Mouse (Mus musculus): ENCODE measurements around the gene Sept10. TPM values are rescaled to one million over a fixed set of nuclear protein-coding genes. Genes with fewer than 3 reads are reported as not detected.

The Sept10 gene
- polyA plus RNA-seq (2016; fragmentation: Nextera tagmentation; extraction: Ambion mirVana): 21.9 and 22.1 TPM in 2 replicates

GRCm38 (mm10) chr10:59221473-59222270, at the start of gene Sept10, which contains the start of gene Sowahc:
Sept10 (minus strand) TSS chr10:59221847.
Sowahc (plus strand) TSS chr10:59221953.
- H3K36me3 ChIP-seq: no peaks in the 10 kb centered on the region
- peak within 1 kb of the TSS; percentile 95 for H3K27ac ChIP-seq (replicated peaks)
- H3K9me3 ChIP-seq: no peaks in the 10 kb centered on the region
- peak; percentile 96 for ATAC-seq (ENCODE audit: low FRiP score, low read depth)
- WGBS: under 1% methylated on average over 79 of the region's 84 CpGs
- H3K4me1 ChIP-seq: peaks cover 29% of the 10 kb centered on the region
- H3K4me3 ChIP-seq: peak within 1 kb of the TSS; percentile 78
- peak within 1 kb of the TSS; percentile 89 for H3K9ac ChIP-seq (replicated peaks)
- H3K27me3 ChIP-seq: no peaks in the 10 kb centered on the region; the same call in 1 of the 2 replicates
- H3K4me2 ChIP-seq (replicated peaks): peak within 1 kb of the TSS; percentile 99

GRCm38 (mm10) chr10:59268754-59269153, 47.1 kb upstream of the Sept10 start:
- no peak overlapping the region for H3K27ac ChIP-seq (replicated peaks)
- no peaks in the 10 kb centered on the region for H3K27me3 ChIP-seq
- no peak overlapping the region for H3K4me3 ChIP-seq
- no peak overlapping the region for H3K9ac ChIP-seq (replicated peaks)
- H3K4me1 ChIP-seq: no peaks in the 10 kb centered on the region
- H3K36me3 ChIP-seq: no peaks in the 10 kb centered on the region
- ATAC-seq (ENCODE audit: low FRiP score, low read depth): no peak
- H3K9me3 ChIP-seq: no peaks in the 10 kb centered on the region
- 34% methylated on average over 3 of the region's 3 CpGs for WGBS
- no peak overlapping the region for H3K4me2 ChIP-seq (replicated peaks)

DNA sequence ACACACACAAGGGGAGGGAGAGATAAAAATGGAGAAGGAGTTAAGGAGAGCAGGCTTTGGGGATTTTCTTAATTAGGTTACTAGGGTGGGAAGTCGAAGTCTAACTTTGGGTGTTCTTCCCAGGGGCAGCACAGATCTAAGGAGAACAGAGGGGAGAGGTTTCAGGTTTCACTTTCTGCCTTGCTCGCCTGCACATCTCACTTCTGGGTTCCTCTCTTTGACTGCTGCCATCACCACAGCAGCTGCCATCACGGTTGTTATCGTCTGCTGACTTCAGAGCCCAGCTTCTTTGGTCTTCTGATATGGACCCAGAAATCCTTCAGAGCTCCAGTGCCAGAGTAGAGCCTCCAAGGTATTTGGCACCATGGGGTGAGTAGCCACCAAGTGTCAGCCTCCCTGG, 46.5 kb upstream of the Sept10 start:
- Histone ChIP-seq H3K9ac (replicated peaks) (no peak overlapping the region), H3K27me3 (no peaks in the 10 kb centered on the region), H3K9me3 (no peaks in the 10 kb centered on the region), H3K36me3 (no peaks in the 10 kb centered on the region), H3K4me1 (no peaks in the 10 kb centered on the region), H3K4me3 (no peak overlapping the region), H3K4me2 (replicated peaks) (no peak overlapping the region), H3K27ac (replicated peaks) (no peak overlapping the region)
- no peak for ATAC-seq (ENCODE audit: low FRiP score, low read depth)
- 67% methylated on average over 4 of the region's 4 CpGs for WGBS

GRCm38 (mm10) chr10:59267275-59267674, 45.6 kb upstream of the Sept10 start:
- H3K27ac ChIP-seq (replicated peaks): no peak overlapping the region
- ATAC-seq (ENCODE audit: low FRiP score, low read depth): no peak
- H3K27me3 ChIP-seq: no peaks in the 10 kb centered on the region
- H3K4me2 ChIP-seq (replicated peaks): no peak overlapping the region
- WGBS: 94% methylated on average over 2 of the region's 2 CpGs
- H3K9me3 ChIP-seq: no peaks in the 10 kb centered on the region
- H3K36me3 ChIP-seq: no peaks in the 10 kb centered on the region
- H3K4me3 ChIP-seq: no peak overlapping the region
- 0 out of 2 replicates have a peak, but pooled peaks cover 1% of the 10 kb centered on the region for H3K4me1 ChIP-seq
- H3K9ac ChIP-seq (replicated peaks): no peak overlapping the region

DNA sequence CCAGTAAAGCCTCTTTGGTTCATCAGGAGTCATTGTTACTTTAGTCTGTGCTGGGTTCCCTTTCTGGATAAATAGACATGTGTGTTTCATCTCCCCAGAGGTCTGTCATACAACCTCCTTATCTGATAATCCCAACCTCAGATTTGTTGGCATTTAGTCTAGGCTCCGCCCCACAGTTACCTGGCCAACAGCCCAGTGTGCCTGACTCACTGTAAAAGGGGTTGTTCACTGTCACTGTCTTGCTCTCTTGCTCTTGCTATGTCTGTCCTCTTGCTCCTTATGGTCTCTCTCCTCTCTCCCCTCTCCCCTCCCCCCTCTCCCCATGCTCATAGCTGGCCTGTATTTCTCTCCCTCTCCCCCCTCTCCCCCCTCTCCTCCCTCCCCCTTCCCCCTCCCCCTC, 44.5 kb upstream of the Sept10 start:
- H3K9me3 ChIP-seq: no peaks in the 10 kb centered on the region
- H3K27ac ChIP-seq (replicated peaks): no peak overlapping the region
- no peaks in the 10 kb centered on the region for H3K27me3 ChIP-seq
- peaks cover 9% of the 10 kb centered on the region for H3K4me1 ChIP-seq
- no peak overlapping the region for H3K4me2 ChIP-seq (replicated peaks)
- 88% methylated on average over 1 of the region's 1 CpGs for WGBS
- no peaks in the 10 kb centered on the region for H3K36me3 ChIP-seq
- no peak for ATAC-seq (ENCODE audit: low FRiP score, low read depth)
- H3K9ac ChIP-seq (replicated peaks): no peak overlapping the region
- H3K4me3 ChIP-seq: no peak overlapping the region

DNA sequence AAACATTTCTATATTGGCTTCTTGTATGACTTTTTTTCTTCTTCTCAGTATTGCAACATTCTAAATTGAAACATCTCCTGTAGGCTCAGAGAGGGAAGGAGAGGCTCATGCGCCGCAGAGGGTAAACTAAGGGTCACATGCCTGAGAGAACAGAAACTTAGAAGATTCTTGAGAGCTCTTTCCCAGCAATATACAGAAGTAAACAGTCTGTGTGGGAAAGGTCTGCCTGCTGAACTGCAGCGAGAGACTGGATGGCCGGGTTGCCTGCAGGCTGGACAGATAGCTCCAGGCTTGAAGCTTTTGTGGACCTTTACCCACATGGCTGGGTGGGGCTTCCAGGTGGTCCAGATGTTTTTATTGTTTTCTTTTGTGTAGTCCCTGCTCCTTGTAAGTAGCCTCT, 44.0 kb upstream of the Sept10 start:
- H3K9ac ChIP-seq (replicated peaks): no peak overlapping the region
- ATAC-seq (ENCODE audit: low FRiP score, low read depth): no peak
- H3K9me3 ChIP-seq: no peaks in the 10 kb centered on the region

GRCm38 (mm10) chr10:59265067-59265466, 43.4 kb upstream of the Sept10 start:
- no peak overlapping the region for H3K9ac ChIP-seq (replicated peaks)
- H3K4me3 ChIP-seq: no peak overlapping the region
- H3K27ac ChIP-seq (replicated peaks): no peak overlapping the region
- 80% methylated on average over 7 of the region's 7 CpGs for WGBS
- no peaks in the 10 kb centered on the region for H3K9me3 ChIP-seq
- no peak overlapping the region for H3K4me2 ChIP-seq (replicated peaks)
- H3K36me3 ChIP-seq: no peaks in the 10 kb centered on the region
- H3K27me3 ChIP-seq: no peaks in the 10 kb centered on the region
- ATAC-seq (ENCODE audit: low FRiP score, low read depth): no peak
- H3K4me1 ChIP-seq: peaks cover 9% of the 10 kb centered on the region

More for the DNA sequence above, 44.0 kb upstream of the Sept10 start:
- H3K36me3 ChIP-seq: no peaks in the 10 kb centered on the region
- 69% methylated on average over 4 of the region's 4 CpGs for WGBS
- H3K27me3 ChIP-seq: no peaks in the 10 kb centered on the region
- no peak overlapping the region for H3K4me2 ChIP-seq (replicated peaks)
- H3K4me3 ChIP-seq: no peak overlapping the region
- peaks cover 9% of the 10 kb centered on the region for H3K4me1 ChIP-seq
- no peak overlapping the region for H3K27ac ChIP-seq (replicated peaks)

DNA sequence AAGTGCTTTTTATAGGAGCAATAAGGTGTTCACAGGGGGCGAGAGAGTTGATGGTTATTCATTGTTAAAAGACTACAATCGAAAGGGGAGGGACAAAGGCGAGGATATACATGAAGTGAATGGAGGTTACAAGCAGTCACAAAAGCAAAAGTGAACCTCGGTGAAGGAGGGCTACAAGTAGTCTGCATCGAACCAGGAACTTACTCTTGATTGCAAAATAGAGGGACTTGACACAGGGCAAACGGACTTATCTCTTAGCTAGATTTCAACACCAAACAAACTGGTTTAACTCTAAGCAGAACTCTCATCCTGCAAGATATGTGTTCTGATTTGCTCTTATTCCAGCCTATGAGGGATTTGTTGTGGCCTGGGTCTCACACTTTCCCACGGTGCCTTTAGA, 41.3 kb upstream of the Sept10 start:
- Histone ChIP-seq H3K4me3 (no peak overlapping the region), H3K9ac (replicated peaks) (no peak overlapping the region), H3K27ac (replicated peaks) (no peak overlapping the region), H3K4me1 (peaks cover 9% of the 10 kb centered on the region), H3K27me3 (no peaks in the 10 kb centered on the region), H3K4me2 (replicated peaks) (no peak overlapping the region), H3K9me3 (no peaks in the 10 kb centered on the region), H3K36me3 (no peaks in the 10 kb centered on the region)
- no peak for ATAC-seq (ENCODE audit: low FRiP score, low read depth)
- 76% methylated on average over 7 of the region's 7 CpGs for WGBS

GRCm38 (mm10) chr10:59262021-59262420, 40.4 kb upstream of the Sept10 start:
- Histone ChIP-seq H3K4me2 (replicated peaks) (no peak overlapping the region), H3K27me3 (no peaks in the 10 kb centered on the region), H3K27ac (replicated peaks) (no peak overlapping the region), H3K9ac (replicated peaks) (no peak overlapping the region), H3K9me3 (no peaks in the 10 kb centered on the region), H3K36me3 (no peaks in the 10 kb centered on the region), H3K4me1 (peaks cover 9% of the 10 kb centered on the region), H3K4me3 (no peak overlapping the region)
- WGBS: 88% methylated on average over 1 of the region's 1 CpGs
- ATAC-seq (ENCODE audit: low FRiP score, low read depth): no peak

GRCm38 (mm10) chr10:59261603-59262002, 40.0 kb upstream of the Sept10 start:
- no peak overlapping the region for H3K9ac ChIP-seq (replicated peaks)
- no peaks in the 10 kb centered on the region for H3K27me3 ChIP-seq
- H3K4me2 ChIP-seq (replicated peaks): no peak overlapping the region
- no peaks in the 10 kb centered on the region for H3K9me3 ChIP-seq
- no peak for ATAC-seq (ENCODE audit: low FRiP score, low read depth)
- WGBS: 68% methylated on average over 3 of the region's 3 CpGs
- no peaks in the 10 kb centered on the region for H3K36me3 ChIP-seq
- no peak overlapping the region for H3K4me3 ChIP-seq
- H3K4me1 ChIP-seq: peaks cover 9% of the 10 kb centered on the region
- H3K27ac ChIP-seq (replicated peaks): no peak overlapping the region

DNA sequence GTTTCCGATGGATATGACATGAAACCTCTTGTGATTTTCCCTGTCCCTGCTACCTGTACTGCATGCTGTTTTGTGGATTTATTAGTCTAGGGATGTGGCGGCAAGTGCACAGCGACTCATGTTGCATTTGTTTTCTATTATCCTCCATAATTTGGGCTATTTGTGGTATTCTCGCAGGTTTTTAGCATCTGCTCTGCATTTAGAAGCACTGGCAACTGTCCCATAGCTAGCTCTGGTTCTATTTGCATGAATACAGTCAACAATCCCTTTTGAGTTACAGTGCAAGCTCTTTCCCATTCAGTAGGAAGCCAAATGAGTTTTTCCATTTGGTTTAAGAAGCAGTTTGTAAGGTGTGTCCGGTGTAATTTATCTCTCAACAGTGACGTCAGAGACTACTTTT, 37.9 kb upstream of the Sept10 start:
- ATAC-seq (ENCODE audit: low FRiP score, low read depth): no peak
- Histone ChIP-seq H3K4me2 (replicated peaks) (no peak overlapping the region), H3K4me3 (no peak overlapping the region), H3K27ac (replicated peaks) (no peak overlapping the region), H3K9me3 (no peaks in the 10 kb centered on the region), H3K4me1 (peaks cover 9% of the 10 kb centered on the region), H3K36me3 (no peaks in the 10 kb centered on the region), H3K27me3 (no peaks in the 10 kb centered on the region), H3K9ac (replicated peaks) (no peak overlapping the region)
- 88% methylated on average over 6 of the region's 6 CpGs for WGBS

- no peak overlapping the region for H3K27ac ChIP-seq (replicated peaks)
- no peaks in the 10 kb centered on the region for H3K27me3 ChIP-seq
- H3K4me2 ChIP-seq (replicated peaks): no peak overlapping the region
- H3K9ac ChIP-seq (replicated peaks): no peak overlapping the region
- 97% methylated on average over 2 of the region's 2 CpGs for whole genome bisulfite sequencing
- no peaks in the 10 kb centered on the region for H3K36me3 ChIP-seq
- no peak overlapping the region for H3K4me3 ChIP-seq
- ATAC-seq (ENCODE audit: low FRiP score, low read depth): no peak
- H3K4me1 ChIP-seq: peaks cover 2% of the 10 kb centered on the region; the same call in 1 of the 2 replicates
- no peaks in the 10 kb centered on the region for H3K9me3 ChIP-seq
Measured at GRCm38 (mm10) chr10:59256533-59256932, 34.9 kb upstream of the Sept10 start.
